Mouse (Mus musculus) lung, postnatal 14 days (tissue): ENCODE results near the gene Mindy2.
"Not testable (repeated sequence)": the region's sequence is repeated elsewhere in the genome, so short reads cannot be mapped to it uniquely, and the experiment has no call there.

ENCODE experiments used
- DNase-seq: peaks from one replicate; pipeline ENCODE4 v3.0.0; 2021

Mindy2 gene

GRCm38 (mm10) chr9:70570351-70570750, 86.6 kb downstream of the Mindy2 start:
- DNase-seq: no peak

- no peak for DNase-seq
Measured at GRCm38 (mm10) chr9:70567651-70568050, 89.3 kb downstream of the Mindy2 start.

GRCm38 (mm10) chr9:70562825-70563224, 94.1 kb downstream of the Mindy2 start:
- no peak for DNase-seq

- no peak for DNase-seq
Measured at GRCm38 (mm10) chr9:70556796-70557195, 100.2 kb downstream of the Mindy2 start.

- DNase-seq: no peak
Measured at GRCm38 (mm10) chr9:70555431-70555830, 101.5 kb downstream of the Mindy2 start.

GRCm38 (mm10) chr9:70552233-70552632, 104.7 kb downstream of the Mindy2 start:
- not testable (repeated sequence) for DNase-seq

GRCm38 (mm10) chr9:70551524-70551923, 105.5 kb downstream of the Mindy2 start:
- no peak for DNase-seq
